Mouse (Mus musculus): ENCODE data around the gene Asgr2. TPM values are rescaled to one million over a fixed set of nuclear protein-coding genes. Genes with fewer than 3 reads are reported as not detected.

The Asgr2 gene
- total and polyA plus RNA-seq, 3 experiments, result 0.17 to 0.39 TPM; not detected in 1

DNA sequence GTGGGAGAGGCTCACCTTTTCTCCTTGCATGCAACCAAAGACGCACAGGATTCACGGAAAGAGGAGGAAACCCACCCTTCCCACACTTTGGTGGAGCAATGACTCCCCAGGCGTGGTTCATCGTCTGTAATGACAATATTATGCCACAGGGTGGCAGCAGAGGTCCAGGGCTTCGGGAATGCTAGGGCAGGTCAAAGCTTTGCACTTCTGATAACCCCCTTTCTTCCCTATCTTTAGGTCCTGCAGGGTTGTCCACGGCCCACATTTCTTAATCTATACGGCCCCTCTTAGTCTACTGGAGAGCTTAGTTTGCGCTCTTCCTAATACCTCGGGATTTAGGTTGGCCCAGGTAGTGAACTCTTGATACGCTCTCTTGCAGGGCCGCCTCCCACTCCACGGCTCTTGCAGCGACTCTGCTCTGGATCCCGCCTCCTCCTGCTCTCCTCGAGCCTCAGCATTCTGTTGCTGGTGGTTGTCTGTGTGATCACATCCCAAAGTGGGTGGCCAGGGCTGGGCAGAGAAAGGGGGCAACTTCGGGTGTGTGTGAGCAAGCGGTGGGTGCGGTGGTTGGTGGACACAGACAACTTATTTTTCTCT, 36.7 kb upstream of the Asgr2 start (continued):
- TF ChIP-seq UBTF (IDR thresholded peaks at IDR 0.05; ENCODE audit: low read depth, low read length) (no peak), MYC (IDR thresholded peaks at IDR 0.05; ENCODE audit: low read depth, low read length) (no peak), ZMIZ1 (IDR thresholded peaks at IDR 0.05; ENCODE audit: low read depth, low read length) (no peak)

DNA sequence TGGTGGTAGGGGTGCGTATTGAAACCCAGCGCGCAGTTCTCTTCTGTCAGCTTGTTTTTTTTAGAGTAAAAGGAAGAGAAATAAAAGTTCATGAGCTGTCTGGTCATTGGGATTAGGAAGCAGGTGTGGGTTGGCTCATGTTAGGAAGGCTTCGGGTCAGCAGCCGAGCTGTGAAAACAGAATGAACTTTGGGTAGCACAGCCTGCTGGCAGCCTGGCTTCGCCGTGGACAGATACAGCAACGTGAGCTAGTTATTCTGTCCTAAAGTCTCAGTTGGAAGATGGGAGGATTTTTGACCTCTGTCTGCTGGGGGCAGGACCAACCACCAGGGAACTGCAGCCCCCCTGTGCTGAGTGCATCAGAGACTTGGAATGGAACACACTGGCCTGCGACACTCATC, 34.6 kb upstream of the Asgr2 start:
- Histone ChIP-seq H3K36me3 (replicated peaks in 1 of 2; ENCODE audit: control insufficient read depth in 1 of 2, insufficient read depth in 1 of 2, low read length in 1 of 2) (no peaks in the 10 kb centered on the region), H3K79me2 (replicated peaks; ENCODE audit: control insufficient read depth, extremely low read depth, insufficient read depth, poor library complexity, severe bottlenecking) (no peaks in the 10 kb centered on the region), H3K9ac (ENCODE audit: insufficient read depth, low read depth) (no peak overlapping the region), H3K4me1 (ENCODE audit: control insufficient read depth in 1 of 2, insufficient read depth in 2 of 2) (peaks cover 0 to 6% of the 10 kb centered on the region in 2 experiments; a peak in 2 of 4 replicates), H3K9me3 (replicated peaks; ENCODE audit: low read length) (no peaks in the 10 kb centered on the region), H3K4me3 (replicated peaks in 1 of 3; ENCODE audit: low read depth in 2 of 3, low read length in 2 of 3, poor library complexity in 1 of 3) (no peak overlapping the region), H3K4me2 (ENCODE audit: insufficient read depth, low read depth, poor library complexity, severe bottlenecking) (no peak overlapping the region), H3K27ac (ENCODE audit: insufficient read depth, low read depth) (no peak overlapping the region), H3K27me3 (replicated peaks) (peaks cover 26% of the 10 kb centered on the region)
- no peak for TF ChIP-seq ZNF384 (IDR thresholded peaks at IDR 0.05; ENCODE audit: low read depth, low read length)
- TF ChIP-seq NELFE (IDR thresholded peaks at IDR 0.05; ENCODE audit: low read depth, low read length), result no peak
- TF ChIP-seq KAT2A (IDR thresholded peaks at IDR 0.05; ENCODE audit: insufficient replicate concordance, low read length), result no peak
- no peak for TF ChIP-seq MAX (IDR thresholded peaks at IDR 0.05; ENCODE audit: low read length)
- no peak for TF ChIP-seq RCOR1 (conservative IDR thresholded peaks at IDR 0.05; ENCODE audit: low read depth, low read length)
- TF ChIP-seq MYC (IDR thresholded peaks at IDR 0.05; ENCODE audit: low read depth, low read length), result no peak
- TF ChIP-seq USF1 (IDR thresholded peaks at IDR 0.05; ENCODE audit: low read depth, low read length), result no peak
- TF ChIP-seq IRF4 (IDR thresholded peaks at IDR 0.05; ENCODE audit: low read depth, low read length), result no peak
- TF ChIP-seq TCF12 (IDR thresholded peaks at IDR 0.05; ENCODE audit: low read depth, low read length), result no peak
- no peak for TF ChIP-seq MEF2A (IDR thresholded peaks at IDR 0.05; ENCODE audit: borderline replicate concordance, low read depth, low read length)
- TF ChIP-seq SIN3A (IDR thresholded peaks at IDR 0.05; ENCODE audit: low read length), result no peak
- no peak for TF ChIP-seq HCFC1 (IDR thresholded peaks at IDR 0.05; ENCODE audit: low read depth, low read length)
- dilution Hi-C loops (cut with MboI; ENCODE audit: extremely low pct_ligation_motif_present, extremely low pct_unique_long_range_greater_than_20kb, low sequenced_read_pairs) (no loop called here), in situ Hi-C loops (cut with MboI; ENCODE audit: low pct_ligation_motif_present, low pct_unique_long_range_greater_than_20kb, low sequenced_read_pairs) (loop anchor here (5.0 kb wide), 1 partner anchor 139 kb away; no protein-coding TSS in a partner anchor)
- DNase-seq (ENCODE audit: extremely low read depth), result no peak

DNA sequence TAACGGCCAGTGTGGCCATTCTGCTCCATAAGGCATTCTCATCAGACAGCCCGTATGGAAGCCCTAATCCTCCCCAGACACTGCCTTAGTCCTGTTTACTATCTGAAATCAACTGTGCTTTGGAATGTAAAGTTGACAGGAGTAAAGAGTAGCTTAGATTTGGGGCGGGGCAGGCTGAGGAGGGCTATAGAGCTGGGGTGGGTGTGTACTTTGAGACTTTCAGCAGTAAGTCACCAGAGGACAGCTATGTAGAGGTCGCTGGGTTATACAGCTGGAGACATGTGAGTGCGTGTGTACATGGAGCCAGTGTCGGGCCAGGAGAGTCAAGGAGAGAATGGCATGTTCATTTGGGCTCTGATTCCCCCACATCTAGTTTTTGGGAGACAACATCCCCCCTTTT, 32.5 kb upstream of the Asgr2 start:
- Histone ChIP-seq H3K36me3 (replicated peaks in 1 of 2; ENCODE audit: control insufficient read depth in 1 of 2, insufficient read depth in 1 of 2, low read length in 1 of 2) (no peaks in the 10 kb centered on the region), H3K9ac (ENCODE audit: insufficient read depth, low read depth) (no peak overlapping the region), H3K79me2 (replicated peaks; ENCODE audit: control insufficient read depth, extremely low read depth, insufficient read depth, poor library complexity, severe bottlenecking) (no peaks in the 10 kb centered on the region), H3K4me1 (ENCODE audit: control insufficient read depth in 1 of 2, insufficient read depth in 2 of 2) (peaks cover 0 to 6% of the 10 kb centered on the region in 2 experiments; a peak in 2 of 4 replicates), H3K27ac (ENCODE audit: insufficient read depth, low read depth) (no peak overlapping the region), H3K9me3 (replicated peaks; ENCODE audit: low read length) (peaks cover 5% of the 10 kb centered on the region), H3K4me2 (ENCODE audit: insufficient read depth, low read depth, poor library complexity, severe bottlenecking) (no peak overlapping the region), H3K27me3 (replicated peaks) (peaks cover 5% of the 10 kb centered on the region), H3K4me3 (replicated peaks in 1 of 3; ENCODE audit: low read depth in 2 of 3, low read length in 2 of 3, poor library complexity in 1 of 3) (no peak overlapping the region)
- DNase-seq (ENCODE audit: extremely low read depth), result no peak
- dilution Hi-C loops (cut with MboI; ENCODE audit: extremely low pct_ligation_motif_present, extremely low pct_unique_long_range_greater_than_20kb, low sequenced_read_pairs) (no loop called here), in situ Hi-C loops (cut with MboI; ENCODE audit: low pct_ligation_motif_present, low pct_unique_long_range_greater_than_20kb, low sequenced_read_pairs) (loop anchor here (5.0 kb wide), 1 partner anchor 137 kb away; no protein-coding TSS in a partner anchor)
- TF ChIP-seq CHD2 (IDR thresholded peaks at IDR 0.05; ENCODE audit: low read length), result no peak
- TF ChIP-seq POLR2A (IDR thresholded peaks at IDR 0.05; ENCODE audit: low read depth, low read length), result no peak
- no peak for TF ChIP-seq UBTF (IDR thresholded peaks at IDR 0.05; ENCODE audit: low read depth, low read length)

All from CH12.LX (cell line).